Mouse (Mus musculus) bone marrow, adult 2 months (tissue): ENCODE data around the gene Rpl9-ps6. TPM values are rescaled to one million over a fixed set of nuclear protein-coding genes. Genes with fewer than 3 reads are reported as not detected.

Experiments used
- H3K27ac ChIP-seq: fragments of 200-500 bp; 2 replicates; pipeline ENCODE4 v1.5.1; 2012; ENCODE audit warnings: low read depth, mild to moderate bottlenecking, control low read depth, inconsistent platforms, low read length; ENCODE audit not compliant: control insufficient read depth, poor library complexity, insufficient read depth
- H3K4me1 ChIP-seq: fragments of 200-500 bp; 2 replicates; pipeline ENCODE4 v1.6.1; 2011; ENCODE audit warnings: low read length; ENCODE audit not compliant: control insufficient read depth, insufficient read depth
- H3K4me3 ChIP-seq: fragments of 200-500 bp; replicated peaks from 2 replicates; pipeline ENCODE3; 2011; ENCODE audit warnings: mild to moderate bottlenecking, low read depth, low read length, control low read depth; ENCODE audit not compliant: control insufficient read depth
- CTCF ChIP-seq: fragments of 200-500 bp; IDR thresholded peaks from 2 replicates; pipeline ENCODE4 v1.5.1; 2011; ENCODE audit warnings: low read length, control low read depth; ENCODE audit not compliant: control insufficient read depth, insufficient read depth
- POLR2A ChIP-seq: fragments of 200-500 bp; IDR thresholded peaks from 2 replicates; pipeline ENCODE4 v1.6.1; 2011; ENCODE audit warnings: low read depth, mild to moderate bottlenecking, control low read depth, low read length, borderline replicate concordance; ENCODE audit not compliant: control insufficient read depth
- WGBS: fragments of 180-500 bp; shearing (Covaris S2); methylation state at CpG from one replicate; pipeline ENCODE4 v1.1.7; 2018; 5-methylcytosine and 5-hydroxymethylcytosine counted together
- polyA plus RNA-seq: library from polyadenylated mRNA; stranded (reverse); fragments of >200 nt; gene quantifications from 2 replicates; pipeline ENCODE4 v1.2.4, GENCODE M21; 2011; ENCODE audit warnings: low replicate concordance; ENCODE audit not compliant: missing spikeins, insufficient read depth, insufficient read length

Rpl9-ps6 gene
- polyA plus RNA-seq: 920 and 2,064 TPM in 2 replicates

DNA sequence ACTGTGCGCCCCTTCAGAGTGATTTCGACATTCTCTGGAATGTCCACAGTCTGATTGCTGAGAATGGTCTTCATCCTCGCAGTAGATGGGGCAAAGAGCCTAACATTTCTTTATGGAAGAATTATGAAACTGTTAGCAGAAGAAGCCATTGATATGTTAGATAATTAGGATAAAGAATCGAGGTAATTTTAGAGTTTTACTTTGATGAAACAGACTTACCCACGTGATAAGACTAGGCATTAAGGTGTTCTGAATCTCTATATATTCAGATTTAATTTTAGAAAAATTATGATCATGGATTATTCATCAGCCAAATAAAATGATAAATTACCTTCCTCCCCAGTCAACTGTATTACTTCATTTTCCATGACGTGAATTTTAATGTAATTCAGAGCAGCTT is at the start of gene Rpl9-ps6:
Gene Rpl9-ps6 (minus strand): TSS at position 101 of the 400 bp plus-strand sequence.
- TF ChIP-seq CTCF: no peak
- no peak for TF ChIP-seq POLR2A
- no peak within 1 kb of the TSS for H3K27ac ChIP-seq
- peaks cover 4% of the 10 kb centered on the region for H3K4me1 ChIP-seq
- WGBS: 84% methylated on average over 6 of the region's 6 CpGs
- no peak within 1 kb of the TSS for H3K4me3 ChIP-seq

DNA sequence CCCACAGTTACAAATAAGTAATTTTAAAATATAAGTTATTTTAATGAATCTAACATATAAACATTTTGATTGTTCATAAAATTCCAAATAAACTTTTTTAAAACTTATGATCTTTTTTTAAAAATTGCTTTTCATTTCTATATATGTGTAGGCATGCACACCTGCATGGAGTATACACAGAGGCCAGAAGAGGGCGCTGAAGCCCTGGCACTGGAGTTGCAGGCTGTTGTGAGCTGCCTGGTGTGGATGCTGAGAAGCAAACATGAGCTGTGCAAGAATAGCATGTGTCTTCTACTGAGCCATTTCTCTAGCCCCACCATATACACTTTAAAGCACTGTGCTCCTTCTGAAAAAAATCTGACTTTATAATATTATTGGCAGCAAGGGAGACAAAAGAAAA is 46.1 kb upstream of the Rpl9-ps6 start:
- 53% methylated on average over 1 of the region's 1 CpGs for WGBS
- TF ChIP-seq POLR2A (no peak), CTCF (peak; percentile 57)
- no peaks in the 10 kb centered on the region for H3K4me1 ChIP-seq

DNA sequence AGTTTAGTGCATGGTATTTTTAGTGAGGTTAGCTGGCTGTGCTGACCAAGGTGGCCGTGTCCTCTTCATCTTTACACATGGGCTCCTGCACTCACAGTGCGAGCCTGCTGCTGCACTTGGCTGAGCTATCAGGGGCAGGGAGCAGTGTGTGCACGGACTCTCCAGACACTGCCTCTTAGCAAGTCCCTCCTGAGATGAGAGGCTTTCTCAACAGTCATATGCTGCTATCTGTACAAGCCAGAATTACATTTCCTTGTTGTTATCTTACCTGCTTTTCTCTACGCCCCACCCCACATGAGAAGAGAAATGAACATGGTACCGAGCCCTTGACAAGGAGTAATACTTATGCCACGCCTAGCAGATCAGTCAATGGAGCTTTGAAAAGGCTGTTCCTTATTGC is 44.6 kb upstream of the Rpl9-ps6 start:
- H3K27ac ChIP-seq: no peak overlapping the region
- WGBS: 63% methylated on average over 6 of the region's 6 CpGs
- no peak for TF ChIP-seq CTCF
- no peak for TF ChIP-seq POLR2A
- H3K4me1 ChIP-seq: no peaks in the 10 kb centered on the region
- H3K4me3 ChIP-seq: no peak overlapping the region

More for the DNA sequence above, 46.1 kb upstream of the Rpl9-ps6 start:
- H3K27ac ChIP-seq: no peak overlapping the region
- H3K4me3 ChIP-seq: no peak overlapping the region

GRCm38 (mm10) chr19:32510267-32510666 is 43.9 kb upstream of the Rpl9-ps6 start:
- TF ChIP-seq CTCF (no peak), POLR2A (no peak)
- Histone ChIP-seq H3K27ac (no peak overlapping the region), H3K4me3 (no peak overlapping the region), H3K4me1 (no peaks in the 10 kb centered on the region)
- WGBS: 66% methylated on average over 3 of the region's 3 CpGs

GRCm38 (mm10) chr19:32507526-32507925 is 41.1 kb upstream of the Rpl9-ps6 start:
- no peak overlapping the region for H3K4me3 ChIP-seq
- no peaks in the 10 kb centered on the region; the same call in 1 of the 2 replicates for H3K4me1 ChIP-seq
- WGBS: 85% methylated on average over 9 of the region's 9 CpGs
- H3K27ac ChIP-seq: no peak overlapping the region
- TF ChIP-seq CTCF (no peak), POLR2A (no peak)

GRCm38 (mm10) chr19:32507100-32507499 is 40.7 kb upstream of the Rpl9-ps6 start:
- H3K4me1 ChIP-seq: no peaks in the 10 kb centered on the region; the same call in 1 of the 2 replicates
- TF ChIP-seq POLR2A (no peak), CTCF (no peak)
- no peak overlapping the region for H3K27ac ChIP-seq
- H3K4me3 ChIP-seq: no peak overlapping the region
- 87% methylated on average over 6 of the region's 6 CpGs for WGBS

DNA sequence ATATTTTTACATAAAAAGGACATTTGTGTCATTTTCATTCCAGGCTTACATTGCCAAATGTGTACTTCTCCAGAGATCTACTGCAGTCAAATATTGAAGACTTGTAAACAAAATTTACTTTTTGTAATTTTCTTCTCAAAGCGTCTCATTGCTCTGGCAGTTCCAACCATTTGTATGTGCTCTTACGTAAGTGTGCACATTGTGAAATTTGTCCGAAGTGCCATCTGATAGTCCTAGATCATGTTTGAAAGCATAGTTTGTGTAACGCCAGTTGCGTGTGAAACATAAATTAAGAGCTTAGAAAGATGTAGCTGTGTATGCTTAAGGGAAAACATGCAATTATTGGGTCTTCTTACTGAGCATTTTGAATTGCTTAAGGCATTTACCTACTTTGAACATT is 40.1 kb upstream of the Rpl9-ps6 start:
- no peak for TF ChIP-seq POLR2A
- TF ChIP-seq CTCF: no peak
- H3K4me3 ChIP-seq: no peak overlapping the region
- WGBS: 48% methylated on average over 5 of the region's 5 CpGs
- H3K4me1 ChIP-seq: no peaks in the 10 kb centered on the region; the same call in 1 of the 2 replicates
- no peak overlapping the region for H3K27ac ChIP-seq

GRCm38 (mm10) chr19:32506081-32506480 is 39.7 kb upstream of the Rpl9-ps6 start:
- no peak for TF ChIP-seq POLR2A
- no peak for TF ChIP-seq CTCF
- 85% methylated on average over 8 of the region's 8 CpGs for WGBS
- H3K4me3 ChIP-seq: no peak overlapping the region
- no peaks in the 10 kb centered on the region; the same call in 1 of the 2 replicates for H3K4me1 ChIP-seq
- no peak overlapping the region for H3K27ac ChIP-seq

- no peak overlapping the region for H3K4me3 ChIP-seq
- WGBS: 66% methylated on average over 6 of the region's 6 CpGs
- TF ChIP-seq CTCF: no peak
- TF ChIP-seq POLR2A: no peak
- H3K27ac ChIP-seq: no peak overlapping the region
- no peaks in the 10 kb centered on the region; the same call in 1 of the 2 replicates for H3K4me1 ChIP-seq
These were observed 35.0 kb upstream of the Rpl9-ps6 start for GRCm38 (mm10) chr19:32501414-32501813.

DNA sequence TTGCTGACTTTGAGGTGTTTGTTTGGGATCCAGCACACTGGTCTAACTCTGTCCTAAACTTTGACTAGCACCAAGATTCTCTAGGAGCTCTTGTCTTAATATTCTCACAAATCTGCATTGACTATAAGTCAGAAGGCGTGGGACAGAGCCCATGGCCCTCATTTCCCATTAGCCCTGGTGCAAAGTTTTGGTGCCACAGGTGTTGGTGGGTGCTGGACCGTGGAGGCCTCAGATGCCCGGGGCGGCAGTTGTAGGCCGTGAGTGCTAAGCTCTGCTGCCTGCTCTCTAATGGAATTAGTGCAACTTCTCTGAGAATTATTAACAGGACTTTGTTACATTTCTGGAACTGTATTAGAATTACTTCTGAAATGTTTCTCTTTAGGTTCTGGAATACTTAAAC is 31.6 kb upstream of the Rpl9-ps6 start:
- no peak overlapping the region for H3K27ac ChIP-seq
- WGBS: 97% methylated on average over 5 of the region's 5 CpGs
- no peaks in the 10 kb centered on the region; the same call in 1 of the 2 replicates for H3K4me1 ChIP-seq
- H3K4me3 ChIP-seq: no peak overlapping the region
- TF ChIP-seq POLR2A: no peak
- no peak for TF ChIP-seq CTCF
